Comparison of ENCODE assay signal across 8 mouse cellular contexts in the genomic region with DNA sequence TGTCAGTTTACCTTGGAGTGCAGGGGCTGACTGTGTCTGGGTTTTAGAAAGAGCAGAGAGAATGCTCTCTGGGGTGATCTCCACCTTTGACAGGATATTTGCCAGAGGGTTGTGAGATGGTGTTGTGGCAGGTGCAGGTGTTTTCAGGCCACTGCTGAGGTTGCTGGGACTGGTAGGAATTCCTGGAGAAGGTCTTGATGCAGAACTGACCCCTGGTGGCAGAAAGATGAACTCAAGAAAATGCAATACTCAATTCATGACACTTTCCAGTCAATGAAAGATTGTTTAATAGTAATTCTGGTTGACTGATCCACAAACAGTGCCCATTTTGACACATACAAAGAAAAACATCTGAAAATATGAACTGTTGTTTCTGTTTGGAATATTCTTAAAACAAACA. TPM values are rescaled to one million over a fixed set of nuclear protein-coding genes. Genes with fewer than 3 reads are reported as not detected.
DNase-seq lines count a peak whose midpoint lies in the region; ATAC-seq lines count a peak whose summit lies in the region.

No protein-coding gene starts in this region.

- H3K4me1 ChIP-seq in forebrain, embryonic 14.5 days (ENCODE audit: control insufficient read depth, insufficient read depth, low read length), result no peaks in the 10 kb centered on the region
- no peaks in the 10 kb centered on the region for H3K4me1 ChIP-seq in forebrain, embryonic 16.5 days (replicated peaks; ENCODE audit: control insufficient read depth, insufficient read depth, low read length)
- no peaks in the 10 kb centered on the region for H3K4me1 ChIP-seq in midbrain, embryonic 11.5 days (ENCODE audit: control insufficient read depth, insufficient read depth, low read length)
- H3K4me1 ChIP-seq in midbrain, embryonic 13.5 days (replicated peaks), result no peaks in the 10 kb centered on the region

- H3K4me2 ChIP-seq in forebrain, embryonic 14.5 days (ENCODE audit: low read length), result no peak overlapping the region
- no peak overlapping the region for H3K4me2 ChIP-seq in forebrain, embryonic 16.5 days (ENCODE audit: low read length)
- H3K4me2 ChIP-seq in midbrain, embryonic 11.5 days, result no peak overlapping the region
- H3K4me2 ChIP-seq in midbrain, embryonic 13.5 days (replicated peaks), result no peak overlapping the region

- intact Hi-C loops in heart, postnatal 14 days (cut with DNase I), result loop anchor here (1.0 to 5.0 kb wide), 4 partner anchors 70 to 255 kb away; no protein-coding TSS in a partner anchor

- peaks cover 74% of the 10 kb centered on the region for H3K36me3 ChIP-seq in forebrain, embryonic 14.5 days (ENCODE audit: control insufficient read depth, insufficient read depth, low read length)
- H3K36me3 ChIP-seq in forebrain, embryonic 16.5 days (ENCODE audit: control insufficient read depth, insufficient read depth), result peaks cover 24% of the 10 kb centered on the region
- peaks cover 12% of the 10 kb centered on the region for H3K36me3 ChIP-seq in midbrain, embryonic 11.5 days (ENCODE audit: control insufficient read depth, insufficient read depth, low read length)
- H3K36me3 ChIP-seq in midbrain, embryonic 13.5 days, result peaks cover 65% of the 10 kb centered on the region

- no peak overlapping the region for H3K9ac ChIP-seq in forebrain, embryonic 14.5 days (ENCODE audit: low read length)
- H3K9ac ChIP-seq in forebrain, embryonic 16.5 days (replicated peaks; ENCODE audit: low read depth, low read length), result no peak overlapping the region
- H3K9ac ChIP-seq in midbrain, embryonic 11.5 days (ENCODE audit: low read length), result no peak overlapping the region
- no peak overlapping the region for H3K9ac ChIP-seq in midbrain, embryonic 13.5 days (replicated peaks)

- no peaks in the 10 kb centered on the region for H3K27me3 ChIP-seq in forebrain, embryonic 14.5 days (replicated peaks; ENCODE audit: control insufficient read depth, insufficient read depth, low read length)
- no peaks in the 10 kb centered on the region for H3K27me3 ChIP-seq in forebrain, embryonic 16.5 days (replicated peaks; ENCODE audit: control insufficient read depth, insufficient read depth, low read length)
- H3K27me3 ChIP-seq in midbrain, embryonic 11.5 days (ENCODE audit: control insufficient read depth, insufficient read depth, low read length), result no peaks in the 10 kb centered on the region
- no peaks in the 10 kb centered on the region for H3K27me3 ChIP-seq in midbrain, embryonic 13.5 days

- no peak overlapping the region for H3K27ac ChIP-seq in forebrain, embryonic 14.5 days (ENCODE audit: low read depth, low read length)
- H3K27ac ChIP-seq in forebrain, embryonic 16.5 days (ENCODE audit: low read length), result no peak overlapping the region
- no peak overlapping the region for H3K27ac ChIP-seq in midbrain, embryonic 11.5 days (ENCODE audit: low read depth, low read length)
- no peak overlapping the region for H3K27ac ChIP-seq in midbrain, embryonic 13.5 days

- H3K4me3 ChIP-seq in forebrain, embryonic 14.5 days (ENCODE audit: low read depth, low read length), result no peak overlapping the region
- H3K4me3 ChIP-seq in forebrain, embryonic 16.5 days (replicated peaks; ENCODE audit: low read length), result no peak overlapping the region
- no peak overlapping the region for H3K4me3 ChIP-seq in midbrain, embryonic 11.5 days (ENCODE audit: low read depth, low read length)
- H3K4me3 ChIP-seq in midbrain, embryonic 13.5 days (replicated peaks), result no peak overlapping the region

- H3K9me3 ChIP-seq in forebrain, embryonic 14.5 days (replicated peaks; ENCODE audit: control insufficient read depth, low read length), result no peaks in the 10 kb centered on the region
- no peaks in the 10 kb centered on the region for H3K9me3 ChIP-seq in forebrain, embryonic 16.5 days (ENCODE audit: control insufficient read depth, low read length)
- no peaks in the 10 kb centered on the region for H3K9me3 ChIP-seq in midbrain, embryonic 11.5 days (ENCODE audit: control insufficient read depth, low read length)
- no peaks in the 10 kb centered on the region for H3K9me3 ChIP-seq in midbrain, embryonic 13.5 days

- ATAC-seq in forebrain, embryonic 14.5 days, result no peak
- ATAC-seq in forebrain, embryonic 16.5 days, result no peak
- no peak for ATAC-seq in midbrain, embryonic 11.5 days (ENCODE audit: low FRiP score)
- ATAC-seq in midbrain, embryonic 13.5 days, result no peak

- peak; percentile 23 for DNase-seq in forebrain, embryonic 14.5 days (ENCODE audit: low spot score)
- peak; percentile 79 for DNase-seq in midbrain, embryonic 11.5 days (ENCODE audit: low spot score, missing footprints)
- DNase-seq in heart, postnatal 14 days, result peak; percentile 28 to 53
- peak; percentile 51 for DNase-seq in thymus, postnatal 25 days
- DNase-seq in layer of hippocampus, postnatal 10 days (ENCODE audit: low spot score in 2 of 2), result no peak
- DNase-seq in testis, postnatal 10 days (ENCODE audit: low spot score), result no peak

RNA-seq across cellular contexts. Expression of a gene that starts 12.0 kb away (rescaled TPM):
- polyA plus RNA-seq in forebrain, embryonic 14.5 days (2014; fragmentation: Nextera tagmentation; extraction: Ambion mirVana), result 46.6 and 50.7 TPM in 2 replicates
- 49.5 and 53.0 TPM in 2 replicates for polyA plus RNA-seq in forebrain, embryonic 16.5 days (2015; fragmentation: Nextera tagmentation; extraction: Ambion mirVana)
- 47.9 and 49.6 TPM in 2 replicates for polyA plus RNA-seq in midbrain, embryonic 11.5 days (2014; fragmentation: Nextera tagmentation; extraction: Ambion mirVana)
- polyA plus RNA-seq in midbrain, embryonic 13.5 days (2015; fragmentation: Nextera tagmentation; extraction: Ambion mirVana), result 44.7 and 45.5 TPM in 2 replicates
- 10 to 100 TPM; 41.6 to 44.4 TPM for total RNA-seq in heart, postnatal 14 days (2021)
- 10 to 100 TPM; 38.0 to 39.8 TPM for total RNA-seq in layer of hippocampus, postnatal 10 days (2021)

RNA-seq across cellular contexts. Expression of a gene that starts 32.6 kb away (rescaled TPM):
- 6.6 and 9.0 TPM in 2 replicates for polyA plus RNA-seq in forebrain, embryonic 14.5 days (2014; fragmentation: Nextera tagmentation; extraction: Ambion mirVana)
- 7.9 and 11.0 TPM in 2 replicates for polyA plus RNA-seq in forebrain, embryonic 16.5 days (2015; fragmentation: Nextera tagmentation; extraction: Ambion mirVana)
- polyA plus RNA-seq in midbrain, embryonic 11.5 days (2014; fragmentation: Nextera tagmentation; extraction: Ambion mirVana), result 15.4 and 18.0 TPM in 2 replicates
- polyA plus RNA-seq in midbrain, embryonic 13.5 days (2015; fragmentation: Nextera tagmentation; extraction: Ambion mirVana), result 11.3 and 11.8 TPM in 2 replicates
- 10 to 100 TPM; 46.0 to 59.8 TPM for total RNA-seq in heart, postnatal 14 days (2021)
- total RNA-seq in layer of hippocampus, postnatal 10 days (2021), result 10 to 100 TPM in 1 of 2 experiments, 1 to 10 TPM in 1; 9.6 to 11.9 TPM

RNA-seq across cellular contexts. Expression of a gene that starts 46.7 kb away (rescaled TPM):
- 14.3 and 18.4 TPM in 2 replicates for polyA plus RNA-seq in forebrain, embryonic 14.5 days (2014; fragmentation: Nextera tagmentation; extraction: Ambion mirVana)
- polyA plus RNA-seq in forebrain, embryonic 16.5 days (2015; fragmentation: Nextera tagmentation; extraction: Ambion mirVana), result 23.5 and 29.0 TPM in 2 replicates
- polyA plus RNA-seq in midbrain, embryonic 11.5 days (2014; fragmentation: Nextera tagmentation; extraction: Ambion mirVana), result 22.4 and 22.9 TPM in 2 replicates
- polyA plus RNA-seq in midbrain, embryonic 13.5 days (2015; fragmentation: Nextera tagmentation; extraction: Ambion mirVana), result 24.8 and 25.0 TPM in 2 replicates
- total RNA-seq in heart, postnatal 14 days (2021), result 10 to 100 TPM; 41.3 to 42.1 TPM
- 10 to 100 TPM; 57.2 to 63.9 TPM for total RNA-seq in layer of hippocampus, postnatal 10 days (2021)

Comparison
In these comparisons a context has a peak if more than half of its experiments do, and no peak if none do; other contexts are left out.
1. DNase-seq: peak in forebrain, embryonic 14.5 days (single experiment), midbrain, embryonic 11.5 days (single experiment), heart, postnatal 14 days (2 of 2) and thymus, postnatal 25 days (single experiment); none in layer of hippocampus, postnatal 10 days (0 of 2) and testis, postnatal 10 days (single experiment).